Mouse (Mus musculus) ES-CJ7 (cell line): ENCODE measurements at regions not wholly inside any gene's neighbourhood (a gene's known extent, or its start where the extent isn't known, plus 50 kb on each side); places are given as distances from the start of the nearest gene placed in this dataset.

Experiments
- DNase-seq: peaks from one replicate; pipeline ENCODE4 v3.0.0; 2011; ENCODE audit warnings: low read depth, low spot score

- DNase-seq, result no peak
These were observed 201.3 kb downstream of the Rpap3 start for GRCm38 (mm10) chr15:97504325-97504724.

DNA sequence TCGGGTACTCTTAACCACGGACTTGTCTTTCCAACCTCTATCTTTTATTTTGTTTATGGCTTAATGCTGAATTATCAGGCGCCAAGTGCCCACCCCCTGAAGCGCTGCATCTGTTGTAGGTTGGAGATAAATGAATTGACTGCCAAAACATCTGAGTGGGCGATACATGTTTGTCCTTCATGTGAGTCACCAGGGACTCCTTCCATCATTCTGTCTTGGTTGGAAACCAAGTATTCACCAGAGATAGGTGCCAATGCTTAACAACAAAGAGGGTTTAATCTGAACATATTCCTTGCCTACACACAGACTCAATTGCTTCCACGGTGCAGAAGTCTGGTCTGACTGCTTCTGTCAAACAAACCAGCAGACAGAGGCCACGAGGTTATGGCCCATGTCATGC is 203.6 kb downstream of the Rpap3 start:
- DNase-seq, result no peak

GRCm38 (mm10) chr15:97501420-97501819 is 204.2 kb downstream of the Rpap3 start:
- no peak for DNase-seq

DNA sequence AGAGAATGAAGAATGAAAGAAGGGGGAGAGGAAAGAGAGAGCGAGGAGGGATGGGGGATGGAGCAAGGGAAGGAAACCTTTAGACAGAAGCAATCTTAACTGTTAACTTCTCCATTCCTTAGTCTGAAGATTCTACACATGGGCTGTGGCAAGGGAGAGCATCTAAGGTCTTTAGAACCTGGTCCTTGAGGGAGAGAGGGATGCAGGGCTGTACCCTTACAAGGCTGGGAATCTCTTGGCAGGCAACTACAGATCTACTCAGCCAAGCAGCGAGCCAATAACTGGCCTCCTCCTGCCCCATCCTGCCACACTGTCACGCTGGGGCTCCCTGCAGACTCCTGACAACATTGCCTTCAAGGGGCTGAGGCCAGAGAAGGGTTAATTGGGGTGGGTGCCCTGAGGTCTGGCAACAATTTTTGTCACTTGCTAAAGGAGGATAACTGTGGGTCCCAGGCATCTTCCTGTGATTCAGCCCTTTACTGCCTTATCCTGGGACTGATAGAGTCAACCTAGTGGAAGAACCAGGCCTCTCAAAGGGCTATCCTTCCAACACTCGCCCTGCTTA is 205.7 kb downstream of the Rpap3 start:
- no peak for DNase-seq

DNA sequence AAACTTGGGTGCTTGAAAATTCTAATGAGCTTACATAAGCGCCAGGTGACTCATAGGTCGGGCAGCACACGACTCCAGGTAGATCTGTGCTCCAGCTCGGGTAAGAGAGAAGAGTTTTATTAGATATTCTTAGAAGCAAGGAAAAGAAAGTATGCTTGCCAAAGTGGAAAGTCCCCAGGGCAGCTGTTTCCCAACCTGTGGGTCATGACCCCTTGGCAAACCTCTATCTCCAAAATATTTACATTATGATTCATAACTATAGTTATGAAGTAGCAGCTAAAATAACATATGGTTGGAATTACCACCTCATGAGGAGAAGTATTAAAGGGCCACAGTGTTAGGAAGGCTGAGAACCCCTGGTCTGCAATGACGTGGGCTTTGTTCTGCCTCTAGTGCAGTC is 206.4 kb downstream of the Rpap3 start:
- no peak for DNase-seq

- DNase-seq, result peak; percentile 45
These were observed 207.2 kb downstream of the Rpap3 start for GRCm38 (mm10) chr15:97498375-97498774.

DNA sequence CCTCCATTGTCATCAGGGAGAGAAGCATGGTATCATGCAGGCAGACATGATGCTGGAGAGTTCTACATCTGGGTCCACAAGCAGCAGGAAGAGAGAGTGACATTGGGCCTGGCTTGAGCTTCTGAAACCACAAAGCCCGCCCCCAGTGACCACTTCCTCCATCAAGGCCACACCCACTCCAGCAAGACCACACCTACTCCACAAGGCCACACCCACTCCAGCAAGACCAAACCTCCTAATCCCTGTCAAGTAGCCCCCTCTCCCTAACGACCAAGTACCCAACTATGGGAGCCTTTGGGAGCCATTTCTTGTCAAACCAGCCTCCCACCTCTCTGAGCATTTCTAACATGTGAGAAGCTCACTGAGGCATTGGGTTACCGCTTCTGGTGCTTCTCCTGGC is 209.6 kb downstream of the Rpap3 start:
- DNase-seq, result peak; percentile 11

- no peak for DNase-seq
These were observed 212.3 kb downstream of the Rpap3 start for GRCm38 (mm10) chr15:97493340-97493739.

DNA sequence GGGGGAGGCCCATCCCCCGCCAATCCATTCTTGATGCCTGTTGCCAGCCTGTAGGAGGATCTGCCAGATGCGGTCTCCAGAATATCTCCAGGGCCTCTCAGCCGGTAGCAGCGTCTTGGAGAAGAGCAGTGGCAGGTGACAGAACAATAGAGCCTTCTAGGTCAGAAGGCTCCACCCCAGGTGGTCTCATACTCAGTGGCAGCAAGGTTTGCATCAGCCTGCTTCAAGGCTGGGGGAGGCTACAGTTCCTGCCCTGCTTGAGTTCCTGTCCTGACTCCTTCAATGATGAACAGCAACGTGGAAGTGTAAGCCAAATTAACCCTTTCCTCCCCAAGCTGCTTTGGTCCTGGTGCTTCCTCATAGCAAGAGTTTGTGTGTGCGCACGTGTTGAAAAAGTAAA is 213.8 kb downstream of the Rpap3 start:
- DNase-seq, result peak; percentile 55

DNA sequence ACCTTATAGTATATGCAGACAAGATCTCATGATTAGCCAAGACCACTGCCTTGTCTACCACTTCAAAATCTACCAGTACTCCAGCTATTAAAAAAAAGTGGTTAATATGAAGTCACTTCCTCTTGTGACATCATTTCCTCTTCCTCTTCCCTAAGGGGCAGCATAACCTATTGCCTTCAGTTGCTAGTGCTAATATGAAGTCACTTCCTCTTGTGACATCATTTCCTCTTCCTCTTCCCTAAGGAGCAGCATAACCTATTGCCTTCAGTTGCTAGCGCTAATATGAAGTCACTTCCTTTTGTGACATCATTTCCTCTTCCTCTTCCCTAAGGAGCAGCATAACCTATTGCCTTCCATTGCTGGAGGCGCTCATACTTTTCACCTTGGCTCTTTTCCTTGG is 218.2 kb downstream of the Rpap3 start:
- no peak for DNase-seq

GRCm38 (mm10) chr15:97471986-97472779 is 225.1 kb upstream of the Amigo2 start:
- DNase-seq, result no peak

DNA sequence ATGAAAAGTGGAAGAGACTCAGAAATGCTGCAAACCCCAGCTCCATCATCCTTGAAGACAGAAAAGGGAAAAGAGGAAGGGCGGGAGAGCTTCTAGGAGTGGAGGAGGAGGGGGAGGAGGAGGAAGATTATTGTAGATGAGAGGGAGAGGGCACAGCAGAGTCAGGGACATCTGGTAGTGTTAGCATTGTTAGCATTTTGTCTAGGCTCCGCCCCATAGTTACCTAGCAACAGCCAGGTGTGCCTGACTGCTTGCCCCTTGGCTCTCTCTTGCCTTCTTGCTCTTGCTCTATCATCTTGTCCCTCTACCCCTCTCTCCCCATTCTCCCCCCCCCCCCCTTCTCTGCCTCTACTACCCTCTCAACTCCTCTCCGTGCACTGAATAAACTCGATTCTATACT is 224.4 kb upstream of the Amigo2 start:
- DNase-seq, result peak; percentile 56

- DNase-seq, result no peak
These were observed 222.7 kb upstream of the Amigo2 start for GRCm38 (mm10) chr15:97469684-97470344.

DNA sequence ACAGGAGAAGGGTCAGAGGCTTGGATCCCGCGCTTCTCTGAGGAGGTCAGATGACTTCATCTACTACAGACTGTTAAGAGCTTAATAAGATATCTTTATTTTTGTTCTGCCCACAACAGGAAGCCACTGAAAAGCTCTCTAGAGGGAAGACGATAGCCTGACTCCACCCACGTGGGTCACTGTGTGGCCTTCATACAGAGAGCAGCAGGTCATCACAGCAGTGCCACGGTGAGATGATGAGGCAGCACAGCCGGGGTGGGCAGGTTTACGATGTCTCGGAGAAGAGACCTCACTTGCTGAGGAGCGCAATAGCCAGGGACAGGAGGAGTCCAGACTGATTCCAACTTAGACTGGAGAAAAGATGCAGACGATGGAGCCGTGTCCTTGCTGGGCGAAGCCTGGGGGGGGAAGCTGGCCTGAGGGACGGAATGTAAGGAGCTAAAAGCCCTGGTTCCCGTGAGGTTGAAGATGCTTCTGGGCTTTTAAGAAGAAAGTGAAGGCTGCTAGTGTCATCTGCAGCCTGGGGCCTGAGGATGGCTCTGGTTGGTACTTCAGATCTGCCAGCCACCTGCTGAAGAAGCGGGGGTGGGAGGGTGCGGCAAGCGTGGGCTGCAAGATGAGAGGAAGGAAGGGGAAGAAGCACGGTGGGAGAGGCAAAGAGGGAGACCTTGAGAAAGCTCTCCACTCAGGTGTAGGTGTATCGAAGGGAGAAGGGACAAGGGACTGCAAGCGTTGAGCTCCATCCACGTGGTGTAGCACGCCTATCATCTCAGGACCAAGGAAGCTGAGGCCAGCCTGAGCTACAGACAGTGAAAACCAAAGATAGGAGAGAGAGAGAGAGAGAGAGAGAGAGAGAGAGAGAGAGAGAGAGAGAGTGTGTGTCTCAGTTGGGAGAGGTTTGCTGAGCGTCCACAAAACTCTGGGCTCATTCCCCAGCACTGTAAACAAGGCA is 221.9 kb upstream of the Amigo2 start:
- no peak for DNase-seq

- DNase-seq, result no peak
These were observed 220.8 kb upstream of the Amigo2 start for GRCm38 (mm10) chr15:97467781-97468485.

DNA sequence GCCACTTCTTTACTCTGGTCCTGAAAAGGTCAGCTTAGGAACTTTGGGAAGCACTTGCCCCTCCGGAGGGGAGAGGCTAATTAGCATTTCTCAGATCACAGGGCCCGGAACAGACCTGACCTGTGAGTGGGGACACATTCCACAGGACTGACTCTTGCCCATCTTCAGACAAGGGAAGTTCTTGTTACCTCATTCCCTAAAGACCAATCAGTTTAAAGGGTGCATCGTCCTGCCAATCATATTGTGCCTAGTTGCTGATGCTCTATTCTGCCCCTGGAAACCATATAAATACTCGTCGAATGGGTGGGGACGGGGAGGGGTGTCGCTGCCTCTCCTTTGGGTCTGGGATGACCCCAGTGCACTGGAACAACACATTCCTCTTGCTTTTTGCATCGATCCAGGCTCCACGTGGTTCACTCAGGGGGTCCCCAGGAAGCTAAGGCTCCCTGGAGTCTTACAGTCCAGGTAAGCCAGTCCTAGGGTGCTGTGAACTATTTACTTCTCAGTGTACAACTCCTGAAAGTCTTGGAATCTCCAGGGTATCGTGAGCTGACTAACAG is 219.9 kb upstream of the Amigo2 start:
- no peak for DNase-seq

DNA sequence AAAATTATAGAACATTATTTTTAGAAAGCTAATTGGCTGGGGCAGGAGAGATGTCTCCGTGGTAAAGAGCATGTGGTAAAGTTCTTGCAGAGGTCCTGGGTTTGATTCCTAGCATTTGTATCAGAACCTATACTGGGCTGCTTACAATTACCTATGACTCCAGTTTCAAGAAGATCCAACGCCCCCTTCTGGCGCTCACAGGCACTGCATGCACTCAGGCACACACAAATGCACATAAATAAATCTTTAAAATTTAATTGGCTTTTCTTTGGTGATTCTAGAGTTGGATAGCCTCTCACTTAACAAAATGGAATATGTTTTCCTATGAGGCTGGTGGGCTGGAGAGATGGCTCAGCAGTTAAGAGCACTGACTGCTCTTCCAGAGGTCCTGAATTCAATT is 219.0 kb upstream of the Amigo2 start:
- peak; percentile 61 for DNase-seq

- DNase-seq, result no peak
These were observed 218.3 kb upstream of the Amigo2 start for GRCm38 (mm10) chr15:97465366-97465765.

- DNase-seq, result no peak
These were observed 217.7 kb upstream of the Amigo2 start for GRCm38 (mm10) chr15:97464737-97465136.

DNA sequence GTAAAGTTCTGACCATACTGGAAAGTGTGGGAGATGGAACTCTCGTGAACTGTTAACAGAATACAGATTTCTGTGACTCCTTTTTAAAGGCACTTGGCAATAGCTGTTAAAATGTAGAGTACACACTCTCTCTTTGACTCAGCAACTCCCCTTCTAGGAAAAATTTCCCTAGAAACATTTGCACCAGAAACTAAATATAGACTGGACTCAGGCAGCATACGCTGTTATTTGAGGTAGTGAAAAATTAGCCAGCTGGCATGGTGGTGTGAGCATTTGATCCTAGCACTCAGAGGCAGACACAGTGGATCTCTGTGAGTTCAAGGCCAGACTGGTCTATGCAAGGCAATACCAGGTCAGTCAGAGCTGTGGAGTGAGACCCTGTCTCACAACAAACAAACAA is 215.5 kb upstream of the Amigo2 start:
- no peak for DNase-seq

- no peak for DNase-seq
These were observed 214.9 kb upstream of the Amigo2 start for GRCm38 (mm10) chr15:97462006-97462405.
